Mouse (Mus musculus): ENCODE measurements around the gene Zfp92. TPM values are rescaled to one million over a fixed set of nuclear protein-coding genes. Genes with fewer than 3 reads are reported as not detected.

Gene Zfp92
- polyA plus RNA-seq, 1 experiment from 2014 or later = 0.35 TPM

DNA sequence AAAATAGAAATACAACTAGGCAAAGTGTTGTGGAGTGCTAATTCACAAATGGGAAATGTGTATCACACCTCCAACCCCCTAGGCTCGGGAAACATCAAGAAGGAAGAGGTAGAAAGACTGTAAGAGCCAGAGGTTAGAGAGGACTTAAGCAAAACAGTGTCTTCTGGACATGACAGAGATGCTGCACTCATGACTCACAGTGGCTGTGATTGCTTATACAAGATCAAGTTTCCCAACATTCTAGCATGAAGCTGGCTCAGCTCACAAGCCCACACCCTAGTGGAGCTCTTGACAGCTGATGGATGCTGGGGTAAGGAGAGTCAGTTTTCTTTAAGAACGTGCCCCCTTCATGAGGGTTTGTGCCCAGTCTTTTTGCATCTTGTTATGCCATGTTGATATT is 30.5 kb downstream of the Zfp92 start:
- Histone ChIP-seq H3K36me3 (0 out of 2 replicates have a peak, but pooled peaks cover 3% of the 10 kb centered on the region), H3K27ac (no peak overlapping the region), H3K4me2 (replicated peaks) (no peak overlapping the region), H3K4me1 (no peaks in the 10 kb centered on the region), H3K9me3 (no peaks in the 10 kb centered on the region), H3K27me3 (replicated peaks) (no peaks in the 10 kb centered on the region), H3K4me3 (no peak overlapping the region), H3K9ac (no peak overlapping the region)
- 77% methylated on average over 2 of the region's 2 CpGs for WGBS
- ATAC-seq (ENCODE audit: low FRiP score, low read depth) = no peak

DNA sequence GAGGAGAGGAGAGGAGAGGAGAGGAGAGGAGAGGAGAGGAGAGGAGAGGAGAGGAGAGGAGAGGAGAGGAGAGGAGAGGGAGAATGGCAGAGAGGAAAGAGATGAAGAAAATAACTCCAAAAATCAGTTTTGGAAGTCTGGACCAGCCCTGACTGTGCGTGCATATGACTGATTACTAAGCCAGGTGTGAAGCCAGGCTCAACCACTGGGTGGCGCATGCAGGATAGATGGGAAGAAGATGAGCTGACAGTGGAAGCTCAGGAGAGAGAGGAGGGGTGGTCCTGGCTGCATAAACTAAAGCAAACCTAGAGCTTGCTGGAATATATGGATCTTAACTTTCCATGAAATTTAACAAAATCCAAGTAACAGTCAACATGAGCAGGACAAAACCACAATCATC is 41.1 kb downstream of the Zfp92 start:
- ATAC-seq (ENCODE audit: low FRiP score, low read depth) = no peak
- 29% methylated on average over 2 of the region's 2 CpGs for WGBS
- H3K9me3 ChIP-seq = no peaks in the 10 kb centered on the region
- no peaks in the 10 kb centered on the region for H3K4me1 ChIP-seq
- H3K9ac ChIP-seq = no peak overlapping the region
- no peak overlapping the region for H3K27ac ChIP-seq
- no peaks in the 10 kb centered on the region; the same call in 1 of the 2 replicates for H3K36me3 ChIP-seq
- no peak overlapping the region for H3K4me2 ChIP-seq (replicated peaks)
- no peak overlapping the region for H3K4me3 ChIP-seq
- no peaks in the 10 kb centered on the region for H3K27me3 ChIP-seq (replicated peaks)

GRCm38 (mm10) chrX:73458877-73459392 is 48.0 kb downstream of the Zfp92 start, which contains the start of gene Haus7:
Gene Haus7 (minus strand): TSS chrX:73459044.
- no peaks in the 10 kb centered on the region for H3K27me3 ChIP-seq (replicated peaks)
- H3K4me2 ChIP-seq (replicated peaks) = peak within 1 kb of the TSS; percentile 61
- no peaks in the 10 kb centered on the region for H3K9me3 ChIP-seq
- H3K4me3 ChIP-seq = peak within 1 kb of the TSS; percentile 49
- no peaks in the 10 kb centered on the region; the same call in 1 of the 2 replicates for H3K36me3 ChIP-seq
- peak; percentile 100 for ATAC-seq (ENCODE audit: low FRiP score, low read depth)
- 16% methylated on average over 26 of the region's 26 CpGs for WGBS
- no peaks in the 10 kb centered on the region for H3K4me1 ChIP-seq
- peak within 1 kb of the TSS; percentile 35 for H3K9ac ChIP-seq
- no peak within 1 kb of the TSS for H3K27ac ChIP-seq

DNA sequence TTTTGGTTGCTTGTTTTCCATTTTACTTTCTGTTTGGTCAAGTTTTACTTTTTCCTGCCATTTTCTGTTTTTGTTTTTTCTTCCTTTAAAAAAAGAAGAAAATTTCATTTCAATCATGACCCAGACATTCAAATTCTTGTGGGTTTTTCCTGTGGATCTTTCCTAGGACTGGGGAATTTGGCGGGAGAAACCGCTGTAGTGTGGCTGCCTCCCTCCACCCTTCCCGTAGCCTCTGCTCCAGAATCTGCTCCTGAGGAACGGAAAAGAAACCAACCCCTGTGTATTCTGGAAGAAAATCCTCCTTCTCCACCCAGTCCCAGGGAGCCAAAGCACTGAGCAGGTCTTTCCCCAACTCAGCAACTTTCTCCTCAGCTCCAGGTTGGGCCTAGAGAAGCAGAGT is 49.9 kb downstream of the Zfp92 start:
- no peak overlapping the region for H3K4me3 ChIP-seq
- no peak overlapping the region for H3K9ac ChIP-seq
- 85% methylated on average over 4 of the region's 4 CpGs for WGBS
- no peaks in the 10 kb centered on the region for H3K36me3 ChIP-seq
- no peaks in the 10 kb centered on the region for H3K4me1 ChIP-seq
- no peak overlapping the region for H3K27ac ChIP-seq
- no peaks in the 10 kb centered on the region for H3K27me3 ChIP-seq (replicated peaks)
- H3K9me3 ChIP-seq = no peaks in the 10 kb centered on the region
- no peak overlapping the region for H3K4me2 ChIP-seq (replicated peaks)
- ATAC-seq (ENCODE audit: low FRiP score, low read depth) = no peak

DNA sequence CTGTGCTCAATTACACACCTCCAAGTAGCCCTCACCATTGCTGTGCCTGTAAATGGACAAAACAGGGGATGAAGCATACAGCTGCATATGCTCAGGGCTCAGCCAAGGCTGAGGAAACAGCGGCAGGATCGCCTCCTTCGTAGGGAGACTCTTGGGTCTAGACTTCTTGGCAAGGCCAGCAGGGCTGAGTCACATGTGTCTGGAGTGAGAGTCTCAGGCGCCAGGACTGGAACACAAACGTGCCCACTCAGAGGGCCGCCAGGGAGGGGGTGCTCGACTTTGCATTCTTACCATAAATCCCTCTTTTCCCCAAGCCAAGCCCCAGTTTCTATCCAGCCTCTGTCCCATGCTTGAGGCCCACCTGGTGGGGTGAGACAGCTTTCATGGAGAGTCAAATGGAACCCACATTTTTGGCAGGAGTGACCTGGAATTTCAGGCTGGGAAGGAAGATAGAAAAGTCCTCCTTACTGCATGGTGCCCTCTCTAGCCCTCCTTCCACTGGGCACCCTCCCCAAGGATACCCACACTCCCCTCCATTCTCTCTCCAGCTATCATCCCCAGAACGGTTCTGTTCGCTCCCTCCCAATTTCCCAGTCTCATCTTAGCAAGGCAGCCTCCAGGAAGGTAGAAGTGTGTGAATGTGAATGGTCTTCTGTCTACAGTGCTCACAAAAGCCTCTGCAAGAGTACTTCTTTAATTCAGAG is 54.7 kb downstream of the Zfp92 start:
- no peaks in the 10 kb centered on the region for H3K36me3 ChIP-seq
- no peak overlapping the region for H3K4me3 ChIP-seq
- ATAC-seq (ENCODE audit: low FRiP score, low read depth) = no peak
- no peaks in the 10 kb centered on the region for H3K4me1 ChIP-seq
- no peak overlapping the region for H3K27ac ChIP-seq
- no peaks in the 10 kb centered on the region for H3K27me3 ChIP-seq (replicated peaks)
- no peak overlapping the region for H3K4me2 ChIP-seq (replicated peaks)
- WGBS = 68% methylated on average over 9 of the region's 9 CpGs
- no peak overlapping the region for H3K9ac ChIP-seq
- H3K9me3 ChIP-seq = no peaks in the 10 kb centered on the region

- H3K27ac ChIP-seq = no peak overlapping the region
- no peak for ATAC-seq (ENCODE audit: low FRiP score, low read depth)
- H3K4me3 ChIP-seq = no peak overlapping the region
- 62% methylated on average over 5 of the region's 5 CpGs for WGBS
- no peaks in the 10 kb centered on the region for H3K36me3 ChIP-seq
- no peaks in the 10 kb centered on the region for H3K4me1 ChIP-seq
- no peaks in the 10 kb centered on the region for H3K27me3 ChIP-seq (replicated peaks)
- H3K9me3 ChIP-seq = no peaks in the 10 kb centered on the region
- no peak overlapping the region for H3K9ac ChIP-seq
- no peak overlapping the region for H3K4me2 ChIP-seq (replicated peaks)
Measured at GRCm38 (mm10) chrX:73467446-73468241, 56.7 kb downstream of the Zfp92 start.

- no peaks in the 10 kb centered on the region for H3K4me1 ChIP-seq
- H3K27ac ChIP-seq = no peak overlapping the region
- ATAC-seq (ENCODE audit: low FRiP score, low read depth) = no peak
- H3K9me3 ChIP-seq = no peaks in the 10 kb centered on the region
- H3K4me3 ChIP-seq = no peak overlapping the region
- H3K27me3 ChIP-seq (replicated peaks) = no peaks in the 10 kb centered on the region
- H3K36me3 ChIP-seq = no peaks in the 10 kb centered on the region
- 76% methylated on average over 3 of the region's 3 CpGs for WGBS
- no peak overlapping the region for H3K9ac ChIP-seq
- no peak overlapping the region for H3K4me2 ChIP-seq (replicated peaks)
Measured at GRCm38 (mm10) chrX:73468330-73468729, 57.4 kb downstream of the Zfp92 start.

DNA sequence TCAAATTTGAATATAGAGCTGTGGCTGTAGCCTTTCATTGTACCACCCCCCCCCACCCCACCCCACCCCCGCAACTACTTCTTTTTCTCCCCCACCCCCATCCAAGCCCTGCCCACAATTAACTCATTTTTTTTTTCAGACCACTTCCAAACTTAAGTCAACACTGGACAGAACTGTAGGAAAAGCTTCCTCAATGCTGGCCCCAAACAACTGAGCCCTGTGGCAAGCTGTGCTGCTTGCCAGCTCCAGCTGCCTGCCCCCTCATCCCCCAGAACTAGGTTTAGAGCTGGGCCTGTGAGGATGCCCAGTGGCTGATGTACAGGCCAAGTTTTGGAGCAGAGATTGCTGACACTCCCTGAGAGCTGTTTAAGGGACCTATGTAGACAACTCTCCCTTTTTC is 57.9 kb downstream of the Zfp92 start:
- H3K4me3 ChIP-seq = no peak overlapping the region
- no peak for ATAC-seq (ENCODE audit: low FRiP score, low read depth)
- no peak overlapping the region for H3K4me2 ChIP-seq (replicated peaks)
- no peaks in the 10 kb centered on the region for H3K36me3 ChIP-seq
- no peaks in the 10 kb centered on the region for H3K9me3 ChIP-seq
- no peaks in the 10 kb centered on the region for H3K4me1 ChIP-seq
- H3K9ac ChIP-seq = no peak overlapping the region
- H3K27ac ChIP-seq = no peak overlapping the region
- no peaks in the 10 kb centered on the region for H3K27me3 ChIP-seq (replicated peaks)
- WGBS = 80% methylated on average over 1 of the region's 1 CpGs

DNA sequence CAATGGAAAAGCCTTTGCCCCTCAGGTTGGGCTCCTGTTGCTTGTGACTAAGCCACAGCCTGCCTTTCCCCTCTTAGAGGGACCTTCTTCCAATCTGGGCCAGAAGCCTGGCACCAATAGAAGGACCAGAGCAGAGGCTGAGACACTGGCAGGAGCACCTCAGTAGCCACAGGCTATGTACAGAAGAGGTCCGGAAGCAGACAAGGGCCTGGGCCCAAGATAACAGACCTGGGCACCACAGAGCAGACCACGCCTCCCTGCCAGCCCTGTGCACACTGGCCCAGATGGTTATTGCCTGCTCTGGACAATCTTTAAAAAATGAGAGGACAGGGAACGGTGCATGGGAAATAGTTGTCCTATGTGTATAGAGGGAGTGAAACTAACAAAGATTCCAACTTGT is 60.9 kb downstream of the Zfp92 start:
- no peak overlapping the region for H3K4me3 ChIP-seq
- no peaks in the 10 kb centered on the region for H3K27me3 ChIP-seq (replicated peaks)
- no peak overlapping the region for H3K4me2 ChIP-seq (replicated peaks)
- ATAC-seq (ENCODE audit: low FRiP score, low read depth) = no peak
- WGBS = 80% methylated on average over 3 of the region's 3 CpGs
- H3K4me1 ChIP-seq = no peaks in the 10 kb centered on the region
- H3K9me3 ChIP-seq = no peaks in the 10 kb centered on the region
- no peaks in the 10 kb centered on the region for H3K36me3 ChIP-seq
- no peak overlapping the region for H3K27ac ChIP-seq
- no peak overlapping the region for H3K9ac ChIP-seq

GRCm38 (mm10) chrX:73474340-73475165 is 63.7 kb downstream of the Zfp92 start:
- Histone ChIP-seq H3K36me3 (no peaks in the 10 kb centered on the region), H3K9ac (no peak overlapping the region), H3K4me3 (no peak overlapping the region), H3K9me3 (no peaks in the 10 kb centered on the region), H3K4me1 (no peaks in the 10 kb centered on the region), H3K4me2 (replicated peaks) (no peak overlapping the region), H3K27ac (no peak overlapping the region), H3K27me3 (replicated peaks) (no peaks in the 10 kb centered on the region)
- WGBS = 66% methylated on average over 12 of the region's 12 CpGs
- no peak for ATAC-seq (ENCODE audit: low FRiP score, low read depth)

DNA sequence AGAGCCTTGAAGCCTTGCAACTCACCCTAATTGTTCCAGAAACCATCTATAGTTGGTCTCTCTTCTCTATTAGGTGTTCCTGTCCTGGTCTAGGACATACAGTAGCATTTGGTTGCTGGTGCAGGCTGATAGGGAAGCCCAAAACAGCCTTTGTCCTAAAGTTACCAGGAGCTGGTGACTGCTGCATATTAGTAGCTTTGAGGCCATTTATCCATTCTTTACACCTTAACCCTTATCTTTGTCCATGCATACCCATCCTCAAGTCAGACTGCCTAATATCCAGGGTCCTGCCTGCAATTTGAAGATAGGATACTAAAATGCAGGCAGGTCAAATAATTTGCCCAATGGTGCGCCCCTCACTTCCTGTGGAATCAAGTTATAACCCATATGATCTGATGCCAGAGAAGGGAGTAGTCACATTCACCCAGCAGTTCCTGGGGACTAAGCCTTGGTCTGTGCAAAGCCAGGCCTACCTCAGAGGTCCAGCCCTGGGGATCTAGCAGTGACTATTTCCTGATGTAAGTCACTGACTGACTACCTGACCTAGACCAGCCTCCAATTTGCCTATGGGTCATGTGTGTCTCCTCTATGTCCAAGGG is 64.9 kb downstream of the Zfp92 start:
- no peak for ATAC-seq (ENCODE audit: low FRiP score, low read depth)
- Histone ChIP-seq H3K36me3 (no peaks in the 10 kb centered on the region), H3K4me1 (no peaks in the 10 kb centered on the region), H3K27me3 (replicated peaks) (no peaks in the 10 kb centered on the region), H3K4me3 (no peak overlapping the region), H3K9ac (no peak overlapping the region), H3K4me2 (replicated peaks) (no peak overlapping the region), H3K27ac (no peak overlapping the region), H3K9me3 (no peaks in the 10 kb centered on the region)
- 86% methylated on average over 1 of the region's 1 CpGs for WGBS

GRCm38 (mm10) chrX:73476621-73477020 is 65.7 kb downstream of the Zfp92 start:
- Histone ChIP-seq H3K4me1 (no peaks in the 10 kb centered on the region), H3K27me3 (replicated peaks) (no peaks in the 10 kb centered on the region)
- 78% methylated on average over 2 of the region's 2 CpGs for WGBS

More at GRCm38 (mm10) chrX:73476621-73477020, 65.7 kb downstream of the Zfp92 start:
- H3K27ac ChIP-seq = no peak overlapping the region
- no peak overlapping the region for H3K9ac ChIP-seq
- no peaks in the 10 kb centered on the region for H3K9me3 ChIP-seq
- H3K4me2 ChIP-seq (replicated peaks) = no peak overlapping the region
- no peak for ATAC-seq (ENCODE audit: low FRiP score, low read depth)
- no peaks in the 10 kb centered on the region for H3K36me3 ChIP-seq
- no peak overlapping the region for H3K4me3 ChIP-seq
